Mouse (Mus musculus) heart, embryonic 12.5 days (tissue): Measurements from ENCODE around the gene Actr1b. TPM values are rescaled to one million over a fixed set of nuclear protein-coding genes. Genes with fewer than 3 reads are reported as not detected.
"Not testable (repeated sequence)": the region's sequence is repeated elsewhere in the genome, so short reads cannot be mapped to it uniquely, and the experiment has no call there.

Experiments
- ATAC-seq: fragments of 200-750 bp; cut with Nextera tagmentation; 2 replicates; pipeline ENCODE4 v1.8.0; 2017; ENCODE audit warnings: moderate TSS enrichment, moderate library complexity; ENCODE audit not compliant: insufficient number of reproducible peaks, low FRiP score
- H3K27ac ChIP-seq: fragments of 300-500 bp; sonication (generic); 2 replicates; pipeline ENCODE4 v1.5.1; 2016; ENCODE audit warnings: mild to moderate bottlenecking, moderate library complexity; ENCODE audit not compliant: poor library complexity, severe bottlenecking
- H3K27me3 ChIP-seq: fragments of 300-500 bp; sonication (generic); replicated peaks from 2 replicates; pipeline ENCODE4 v1.6.1; 2016; ENCODE audit warnings: mild to moderate bottlenecking, moderate library complexity
- H3K36me3 ChIP-seq: fragments of 300-500 bp; sonication (generic); 2 replicates; pipeline ENCODE4 v1.6.1; 2016; ENCODE audit warnings: mild to moderate bottlenecking, moderate library complexity
- H3K4me1 ChIP-seq: fragments of 300-500 bp; sonication (generic); replicated peaks from 2 replicates; pipeline ENCODE4 v1.6.1; 2016; ENCODE audit warnings: mild to moderate bottlenecking
- H3K4me2 ChIP-seq: fragments of 300-500 bp; sonication (generic); 2 replicates; pipeline ENCODE4 v1.6.1; 2016; ENCODE audit warnings: mild to moderate bottlenecking, moderate library complexity
- H3K4me3 ChIP-seq: fragments of 300-500 bp; sonication (generic); 2 replicates; pipeline ENCODE4 v1.5.1; 2016; ENCODE audit warnings: mild to moderate bottlenecking
- H3K9ac ChIP-seq: fragments of 300-500 bp; sonication (generic); 2 replicates; pipeline ENCODE4 v1.6.1; 2016; ENCODE audit warnings: mild to moderate bottlenecking, moderate library complexity
- H3K9me3 ChIP-seq: fragments of 300-500 bp; sonication (generic); replicated peaks from 2 replicates; pipeline ENCODE4 v1.6.1; 2016; ENCODE audit warnings: mild to moderate bottlenecking, moderate library complexity
- whole genome bisulfite sequencing: fragments of 180-500 bp; shearing (Covaris S2); methylation state at CpG from one replicate; pipeline ENCODE4 v1.1.7; 2016; 5-methylcytosine and 5-hydroxymethylcytosine counted together
- polyA plus RNA-seq: library from polyadenylated mRNA; unstranded; fragments of >200 nt; fragmentation: Nextera tagmentation; extraction: Ambion mirVana; gene quantifications from 2 replicates; pipeline ENCODE4 v1.2.1, GENCODE M21; 2016

Gene Actr1b
- polyA plus RNA-seq, 1 experiment from 2014 or later, result 95.0 TPM

DNA sequence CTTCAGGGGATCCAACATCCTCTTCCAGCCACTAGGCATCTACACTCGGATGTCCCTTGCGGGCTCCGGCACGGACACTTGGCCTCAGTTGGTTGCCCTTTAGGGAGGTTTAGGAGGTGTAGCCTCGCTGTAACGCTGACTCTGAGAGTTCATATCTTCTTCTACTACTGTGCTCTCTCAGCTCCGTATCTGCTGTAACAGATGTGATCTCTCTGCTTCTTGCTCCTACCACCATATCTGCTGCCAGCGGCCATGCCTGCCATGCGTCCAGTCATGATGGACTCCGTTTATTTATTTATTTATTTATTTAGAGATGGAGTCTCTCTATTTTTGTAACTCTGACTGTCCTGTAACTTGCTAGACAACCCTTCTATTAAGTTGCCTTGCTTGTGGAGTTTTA is 43.0 kb downstream of the Actr1b start:
- Histone ChIP-seq H3K4me3 (no peak overlapping the region), H3K36me3 (no peaks in the 10 kb centered on the region), H3K4me2 (no peak overlapping the region), H3K27ac (no peak overlapping the region), H3K9me3 (no peaks in the 10 kb centered on the region), H3K4me1 (peaks cover 6% of the 10 kb centered on the region; the same call in 1 of the 2 replicates), H3K9ac (no peak overlapping the region), H3K27me3 (no peaks in the 10 kb centered on the region)
- 79% methylated on average over 10 of the region's 10 CpGs for WGBS
- no peak for ATAC-seq

GRCm38 (mm10) chr1:36670256-36670655 is 44.0 kb downstream of the Actr1b start:
- no peak overlapping the region for H3K9ac ChIP-seq
- H3K27ac ChIP-seq, result 0 out of 2 replicates have a peak overlapping the region, but pooled peaks have one; percentile 29
- WGBS, result 27% methylated on average over 4 of the region's 4 CpGs
- no peak for ATAC-seq
- no peaks in the 10 kb centered on the region for H3K9me3 ChIP-seq
- no peak overlapping the region for H3K4me2 ChIP-seq
- no peak overlapping the region for H3K4me3 ChIP-seq
- H3K36me3 ChIP-seq, result no peaks in the 10 kb centered on the region
- H3K4me1 ChIP-seq, result peaks cover 9% of the 10 kb centered on the region
- H3K27me3 ChIP-seq, result no peaks in the 10 kb centered on the region

DNA sequence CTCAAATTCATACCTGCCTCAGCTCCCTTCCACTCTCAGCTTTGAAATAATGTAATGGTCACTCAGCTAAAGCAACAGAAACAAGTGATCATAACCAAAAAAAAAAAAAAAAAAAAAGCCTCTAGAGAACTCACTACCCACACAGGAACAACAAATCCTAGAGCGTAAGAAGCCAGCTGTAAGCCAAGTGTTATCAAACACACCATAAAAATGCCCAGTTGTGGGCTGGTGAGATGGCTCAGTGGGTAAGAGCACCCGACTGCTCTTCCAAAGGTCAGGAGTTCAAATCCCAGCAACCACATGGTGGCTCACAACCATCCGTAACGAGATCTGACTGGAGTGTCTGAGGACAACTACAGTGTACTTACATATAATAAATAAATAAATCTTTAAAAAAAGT is 46.2 kb downstream of the Actr1b start:
- H3K27me3 ChIP-seq, H3K27ac ChIP-seq, H3K4me3 ChIP-seq, H3K36me3 ChIP-seq, H3K9ac ChIP-seq, ATAC-seq, H3K4me2 ChIP-seq, H3K9me3 ChIP-seq: not testable (repeated sequence)
- H3K4me1 ChIP-seq, result peaks cover 17% of the 10 kb centered on the region
- WGBS, result 78% methylated on average over 4 of the region's 4 CpGs

DNA sequence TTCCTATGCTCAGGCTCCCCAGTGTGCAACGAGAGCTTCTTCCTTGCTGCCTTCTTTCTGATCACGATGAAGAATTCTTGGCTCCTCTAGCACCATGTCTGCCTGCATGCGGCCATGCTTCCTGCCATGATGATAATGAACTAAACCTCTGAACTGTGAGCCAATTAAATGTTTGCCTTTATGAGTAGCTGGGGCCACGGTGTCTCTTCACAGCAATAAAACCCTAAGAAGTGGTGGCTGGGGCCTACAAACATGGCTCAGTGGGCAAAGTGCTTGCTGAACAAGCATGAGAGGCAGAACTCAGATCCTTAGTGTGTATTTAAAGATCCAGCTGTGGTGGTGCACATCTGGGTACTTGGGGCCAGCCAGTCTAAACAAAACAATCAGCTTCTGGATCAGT is 48.3 kb downstream of the Actr1b start:
- H3K4me1 ChIP-seq, result peaks cover 17% of the 10 kb centered on the region
- H3K36me3 ChIP-seq, result no peaks in the 10 kb centered on the region
- ATAC-seq, result no peak
- no peak overlapping the region for H3K4me3 ChIP-seq
- no peak overlapping the region for H3K27ac ChIP-seq
- no peaks in the 10 kb centered on the region for H3K9me3 ChIP-seq
- no peak overlapping the region for H3K4me2 ChIP-seq
- no peak overlapping the region for H3K9ac ChIP-seq
- 70% methylated on average over 4 of the region's 4 CpGs for WGBS
- H3K27me3 ChIP-seq, result no peaks in the 10 kb centered on the region

GRCm38 (mm10) chr1:36665165-36665723 is 49.0 kb downstream of the Actr1b start:
- Histone ChIP-seq H3K27ac (0 out of 2 replicates have a peak overlapping the region, but pooled peaks have one; percentile 8), H3K4me3 (no peak overlapping the region), H3K27me3 (no peaks in the 10 kb centered on the region), H3K36me3 (no peaks in the 10 kb centered on the region), H3K4me1 (peaks cover 15% of the 10 kb centered on the region), H3K4me2 (no peak overlapping the region), H3K9ac (no peak overlapping the region), H3K9me3 (no peaks in the 10 kb centered on the region)
- WGBS, result 69% methylated on average over 11 of the region's 11 CpGs
- ATAC-seq, result no peak

DNA sequence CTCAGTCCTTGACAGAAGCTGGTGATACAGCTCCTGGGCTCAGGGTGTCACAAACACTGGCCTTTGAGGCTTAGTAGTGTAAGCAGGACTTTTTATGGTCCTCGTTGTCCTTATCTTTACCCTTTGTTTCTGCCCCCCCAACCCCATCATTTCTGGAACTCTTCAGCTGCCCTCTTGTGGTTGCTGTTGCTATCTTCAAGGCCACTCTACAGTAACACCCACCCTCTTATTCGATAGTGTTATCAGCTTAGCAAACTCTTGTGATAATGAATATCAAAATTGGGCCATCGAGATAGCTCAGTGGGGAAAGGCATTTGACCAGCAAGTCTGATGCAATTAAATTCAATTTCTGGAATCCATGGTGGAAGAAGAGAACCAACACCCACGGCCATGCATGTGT is 49.8 kb downstream of the Actr1b start:
- Histone ChIP-seq H3K27me3 (no peaks in the 10 kb centered on the region), H3K9me3 (no peaks in the 10 kb centered on the region), H3K4me2 (no peak overlapping the region), H3K9ac (no peak overlapping the region), H3K27ac (no peak overlapping the region), H3K4me1 (peaks cover 11% of the 10 kb centered on the region), H3K4me3 (no peak overlapping the region), H3K36me3 (no peaks in the 10 kb centered on the region)
- WGBS, result 38% methylated on average over 4 of the region's 4 CpGs
- no peak for ATAC-seq

DNA sequence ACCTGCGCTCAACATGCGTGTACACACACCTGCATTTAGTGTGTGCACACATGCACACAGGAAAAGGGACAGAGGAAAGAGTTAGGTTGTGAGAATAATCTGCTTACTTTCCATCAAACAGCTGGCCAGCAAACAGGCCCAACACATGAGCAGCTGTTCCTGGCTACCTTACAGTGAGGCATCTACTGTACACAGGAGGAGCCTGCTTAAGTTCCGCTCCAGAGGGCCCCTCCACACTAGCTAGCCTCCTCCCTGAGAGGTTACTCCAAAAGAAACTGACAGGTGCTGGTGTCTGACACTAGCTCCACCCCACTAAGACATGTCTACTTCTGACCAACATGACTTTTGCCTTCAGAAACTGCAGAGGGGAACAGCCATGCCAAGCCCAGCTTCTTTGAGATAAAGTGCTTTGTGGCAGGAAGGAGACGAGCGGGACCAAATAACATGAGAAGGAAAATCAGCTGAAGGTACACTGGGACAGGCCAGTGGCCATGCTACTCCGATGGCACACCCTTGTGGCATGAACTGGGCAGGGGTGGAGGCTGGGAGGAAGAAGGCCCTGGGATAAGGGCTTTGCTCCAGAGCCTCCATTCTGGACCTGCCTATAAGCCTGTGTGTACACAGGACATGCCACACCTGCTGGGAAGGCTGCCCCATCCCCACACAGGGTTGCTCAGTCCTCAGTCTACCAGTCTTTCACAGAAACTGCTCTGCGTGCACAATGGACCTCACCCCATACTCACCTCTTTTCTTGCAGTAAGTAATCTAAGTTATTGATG is 55.4 kb downstream of the Actr1b start:
- Histone ChIP-seq H3K4me3 (no peak overlapping the region), H3K9me3 (no peaks in the 10 kb centered on the region), H3K27ac (no peak overlapping the region), H3K9ac (no peak overlapping the region), H3K4me1 (peaks cover 16% of the 10 kb centered on the region), H3K27me3 (no peaks in the 10 kb centered on the region), H3K36me3 (no peaks in the 10 kb centered on the region), H3K4me2 (no peak overlapping the region)
- WGBS, result 63% methylated on average over 7 of the region's 7 CpGs
- ATAC-seq, result no peak

DNA sequence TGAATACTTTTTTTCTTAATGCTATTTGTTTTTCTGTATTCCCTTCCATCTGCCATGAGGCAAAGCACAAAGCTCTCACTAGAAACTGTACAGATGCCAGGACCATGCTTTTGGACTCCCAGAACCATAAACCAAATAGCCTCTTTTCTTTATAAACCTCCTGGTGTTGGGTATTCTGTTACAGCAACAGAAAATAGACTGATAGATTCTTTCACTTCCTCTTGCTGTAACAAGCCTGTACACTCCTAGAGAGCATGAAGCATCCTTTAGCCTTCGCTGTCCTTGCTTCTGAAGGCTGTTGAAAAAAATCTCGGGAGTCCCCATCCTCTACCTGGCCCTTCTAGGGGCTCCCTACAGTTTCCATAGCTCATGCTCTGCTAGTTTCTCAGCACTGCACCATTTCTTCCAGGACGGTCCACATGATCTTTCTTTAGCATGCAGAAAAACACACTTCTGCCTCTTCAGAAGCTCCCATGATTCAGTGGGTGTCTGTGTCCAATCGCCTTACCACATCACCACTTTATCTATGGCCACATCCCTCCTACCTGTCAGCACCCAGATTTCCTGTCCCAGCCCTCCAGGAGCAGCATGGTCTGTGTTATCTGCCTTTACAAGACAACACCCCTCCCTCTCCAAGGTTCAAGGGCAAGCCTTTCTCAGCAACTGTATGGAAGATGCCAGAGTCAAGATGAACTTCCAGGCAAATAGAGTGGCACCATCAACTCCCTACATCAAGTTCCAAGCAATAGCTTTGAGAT is 56.4 kb downstream of the Actr1b start:
- H3K9ac ChIP-seq, result no peak overlapping the region
- H3K27ac ChIP-seq, result no peak overlapping the region
- H3K27me3 ChIP-seq, result no peaks in the 10 kb centered on the region
- H3K36me3 ChIP-seq, result no peaks in the 10 kb centered on the region
- no peak for ATAC-seq
- no peak overlapping the region for H3K4me2 ChIP-seq
- WGBS, result 49% methylated on average over 4 of the region's 4 CpGs
- no peaks in the 10 kb centered on the region for H3K9me3 ChIP-seq
- H3K4me1 ChIP-seq, result peaks cover 16% of the 10 kb centered on the region
- no peak overlapping the region for H3K4me3 ChIP-seq

- no peak for ATAC-seq
- Histone ChIP-seq H3K36me3 (no peaks in the 10 kb centered on the region), H3K4me3 (no peak overlapping the region), H3K4me1 (peaks cover 16% of the 10 kb centered on the region), H3K9me3 (no peaks in the 10 kb centered on the region), H3K9ac (no peak overlapping the region), H3K27me3 (no peaks in the 10 kb centered on the region), H3K4me2 (no peak overlapping the region), H3K27ac (no peak overlapping the region)
- 73% methylated on average over 3 of the region's 3 CpGs for WGBS
Measured at GRCm38 (mm10) chr1:36656233-36656632, 58.0 kb downstream of the Actr1b start.

- Histone ChIP-seq H3K9me3 (no peaks in the 10 kb centered on the region), H3K9ac (no peak overlapping the region), H3K4me3 (no peak overlapping the region), H3K4me2 (no peak overlapping the region), H3K27ac (no peak overlapping the region), H3K36me3 (no peaks in the 10 kb centered on the region), H3K4me1 (peaks cover 16% of the 10 kb centered on the region), H3K27me3 (no peaks in the 10 kb centered on the region)
- ATAC-seq, result no peak
- 77% methylated on average over 5 of the region's 5 CpGs for WGBS
Measured at GRCm38 (mm10) chr1:36655039-36655438, 59.2 kb downstream of the Actr1b start.
